Comparison of ENCODE assay signal across 8 mouse cellular contexts in genomic region chr3:36571827-36572378, GRCm38 (mm10). TPM values are rescaled to one million over a fixed set of nuclear protein-coding genes. Genes with fewer than 3 reads are reported as not detected.
A peak's percentile ranks its signal among the peaks of the same experiment; 100 is the strongest.
DNase-seq lines count a peak whose midpoint lies in the region; ATAC-seq lines count a peak whose summit lies in the region.

TSS of gene Ccna2 (minus strand) at chr3:36572150.

- H3K27me3 ChIP-seq in lung, embryonic 16.5 days (ENCODE audit: control insufficient read depth, insufficient read depth, low read depth, low read length) = no peaks in the 10 kb centered on the region

- H3K9me3 ChIP-seq in lung, embryonic 16.5 days (ENCODE audit: control insufficient read depth, low read length) = no peaks in the 10 kb centered on the region

- H3K9ac ChIP-seq in lung, embryonic 16.5 days (ENCODE audit: low read length) = peak within 1 kb of the TSS; percentile 81

- H3K4me3 ChIP-seq in lung, embryonic 16.5 days (ENCODE audit: low read length) = peak within 1 kb of the TSS; percentile 70

- ATAC-seq in hematopoietic stem cell, adult 5-6 weeks (replicated peaks in 1 of 2; ENCODE audit: insufficient read depth in 1 of 2, low FRiP score in 2 of 2, low TSS enrichment in 1 of 2, low read depth in 1 of 2, poor library complexity in 2 of 2, severe bottlenecking in 2 of 2) = peak; percentile 100
- peak; percentile 100 for ATAC-seq in lung, embryonic 16.5 days (ENCODE audit: low read depth)

- peak within 1 kb of the TSS; percentile 80 for H3K27ac ChIP-seq in lung, embryonic 16.5 days (ENCODE audit: low read length)

- peaks cover 12% of the 10 kb centered on the region for H3K4me1 ChIP-seq in lung, embryonic 16.5 days (replicated peaks; ENCODE audit: control insufficient read depth, insufficient read depth, low read length)

- WGBS in lung, embryonic 16.5 days = 0% methylated on average over 55 of the region's 60 CpGs

- DNase-seq in MEL-GATA-1-ER (ENCODE audit: extremely low read depth, low read depth) = peak; percentile 96
- peak; percentile 97 for DNase-seq in cerebellum, adult 8-10 months
- DNase-seq in forelimb bud, embryonic 11.5 days (ENCODE audit: low read depth, low spot score) = peak; percentile 99
- DNase-seq in layer of hippocampus, adult 9-10 months (ENCODE audit: low spot score) = peak; percentile 91
- peak; percentile 98 for DNase-seq in ovary, postnatal 10 days (ENCODE audit: low spot score)
- peak; percentile 97 for DNase-seq in thymus, postnatal 10 days (ENCODE audit: low spot score in 2 of 2)

- peak within 1 kb of the TSS; percentile 67 for H3K4me2 ChIP-seq in lung, embryonic 16.5 days (ENCODE audit: low read depth, low read length)

- peaks cover 23% of the 10 kb centered on the region for H3K36me3 ChIP-seq in lung, embryonic 16.5 days (ENCODE audit: control insufficient read depth, insufficient read depth, low read length)

RNA-seq across cellular contexts. Expression of gene Ccna2, which starts in this region (rescaled TPM):
- total RNA-seq in hematopoietic stem cell, adult 5-6 weeks (2017) = 141 and 144 TPM in 2 replicates
- polyA plus RNA-seq in lung, embryonic 16.5 days (2015; fragmentation: Nextera tagmentation; extraction: Ambion mirVana) = 188 and 210 TPM in 2 replicates

Comparison
In these comparisons a context has a peak if more than half of its experiments do, and no peak if none do; other contexts are left out.
1. Peak in every context shown above with its lines: DNase-seq, ATAC-seq, H3K4me3 ChIP-seq and H3K27ac ChIP-seq.